Mouse (Mus musculus): ENCODE measurements around the gene Rala.

The Rala gene

GRCm38 (mm10) chr13:17879061-17879460 is 65.0 kb downstream of the Rala start:
- DNase-seq = no peak

GRCm38 (mm10) chr13:17866741-17867140 is 77.3 kb downstream of the Rala start:
- no peak for DNase-seq

GRCm38 (mm10) chr13:17860536-17860935 is 83.5 kb downstream of the Rala start:
- no peak for DNase-seq

- no peak for DNase-seq
These were observed 84.5 kb downstream of the Rala start for GRCm38 (mm10) chr13:17859365-17860033.

GRCm38 (mm10) chr13:17857046-17857445 is 87.0 kb downstream of the Rala start:
- no peak for DNase-seq

GRCm38 (mm10) chr13:17855492-17856138 is 88.4 kb downstream of the Rala start:
- DNase-seq = no peak

GRCm38 (mm10) chr13:17854755-17855154 is 89.3 kb downstream of the Rala start:
- DNase-seq = no peak

- DNase-seq = no peak
These were observed 100.7 kb downstream of the Rala start for GRCm38 (mm10) chr13:17843336-17843735.

- no peak for DNase-seq
These were observed 101.3 kb downstream of the Rala start for GRCm38 (mm10) chr13:17842756-17843155.

- no peak for DNase-seq
These were observed 104.9 kb downstream of the Rala start for GRCm38 (mm10) chr13:17839137-17839536.

GRCm38 (mm10) chr13:17838484-17838851 is 105.6 kb downstream of the Rala start:
- peak; percentile 49 for DNase-seq

GRCm38 (mm10) chr13:17837610-17838483 is 106.2 kb downstream of the Rala start:
- peak; percentile 45 for DNase-seq

- no peak for DNase-seq
These were observed 107.2 kb downstream of the Rala start for GRCm38 (mm10) chr13:17836808-17837207.

- no peak for DNase-seq
These were observed 111.1 kb downstream of the Rala start for GRCm38 (mm10) chr13:17832940-17833339.

All from kidney, adult 18-20 months (tissue).